Mouse (Mus musculus) monocyte, adult 59 days (primary cell): ENCODE data around the gene Ift52. TPM values are rescaled to one million over a fixed set of nuclear protein-coding genes. Genes with fewer than 3 reads are reported as not detected.

Experiments
- total RNA-seq, 2 experiments: library from RNA; stranded (reverse); gene quantifications; one replicate each; pipeline ENCODE4 v1.2.4; 2023

Gene Ift52
- total RNA-seq: 10 to 100 TPM; 27.6 to 33.3 TPM

DNA sequence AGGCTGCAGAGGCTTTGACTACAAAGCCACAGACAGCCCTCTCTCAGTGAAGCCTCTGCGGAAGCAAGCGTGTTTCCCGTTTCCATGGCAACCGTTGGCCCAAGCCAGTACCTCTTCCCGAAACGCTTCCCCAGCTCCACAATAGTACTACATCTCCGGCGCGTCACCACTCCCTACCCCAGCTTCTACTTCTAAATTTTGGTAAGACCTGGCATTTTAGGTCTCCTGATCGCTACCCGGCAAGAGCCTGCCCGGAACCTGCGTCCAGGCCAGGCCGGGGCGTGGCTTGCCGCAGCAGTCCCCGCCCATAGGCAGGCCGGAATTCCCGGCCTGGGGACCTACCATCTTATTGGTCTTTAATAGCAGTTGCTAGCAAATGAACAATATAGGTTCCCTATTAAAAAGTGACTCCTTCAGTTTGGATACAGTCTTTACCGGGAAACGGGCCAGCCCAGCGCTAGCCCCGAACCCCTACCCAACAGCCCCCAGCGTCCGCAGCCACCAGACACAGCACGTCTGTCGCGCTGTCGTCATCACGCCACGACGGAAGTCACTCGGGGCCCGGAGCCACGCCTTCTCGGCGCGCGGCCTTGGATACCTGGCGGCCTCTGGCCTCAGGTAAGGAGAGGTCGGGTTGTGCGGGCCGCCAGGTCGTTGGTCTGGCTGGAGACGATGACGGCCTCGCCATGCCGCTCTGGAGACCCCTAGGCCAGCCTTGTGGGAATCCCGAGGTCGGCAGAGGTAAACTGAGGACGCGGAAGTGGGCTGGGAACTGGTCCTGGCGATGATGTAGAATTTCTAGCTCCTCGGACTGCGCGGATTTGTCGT lies at the start of gene Ift52:
Gene Ift52, plus strand, starts transcription at position 439 of the 828 bp plus-strand sequence.

GRCm38 (mm10) chr2:162987218-162987617 lies 29.9 kb upstream of the Ift52 start, which contains the start of gene Sgk2:
TSS of gene Sgk2 (plus strand) at chr2:162987330.

GRCm38 (mm10) chr2:163054335-163054840 lies 37.2 kb downstream of the Ift52 start, which contains the start of gene Mybl2:
TSS of gene Mybl2 (plus strand) at chr2:163054687.

GRCm38 (mm10) chr2:163087728-163088127 lies 70.6 kb downstream of the Ift52 start, which contains the start of gene Gtsf1l:
TSS of gene Gtsf1l (minus strand) at chr2:163087855.

Other genes with a start within 250 kb of the Ift52 start
- 100 to 1,000 TPM; 231 to 244 TPM for gene Srsf6, start 85.8 kb upstream of the Ift52 start, total RNA-seq
- 1 to 10 TPM in 1 of 2 experiments, not detected in 1; 2.2 TPM for gene L3mbtl1, start 73.9 kb upstream of the Ift52 start, total RNA-seq
- gene Sgk2, start 30.0 kb upstream of the Ift52 start, total RNA-seq: not detected
- 1 to 10 TPM; 4.0 to 5.8 TPM for gene Mybl2, start 37.3 kb downstream of the Ift52 start, total RNA-seq
- not detected for gene Gtsf1l, start 70.5 kb downstream of the Ift52 start, total RNA-seq
- under 1 TPM; 0.24 to 0.29 TPM for gene Tox2, start 185.8 kb downstream of the Ift52 start, total RNA-seq